Mouse (Mus musculus) thymus, postnatal 14 days (tissue): Measurements from ENCODE around the gene Hdac1.
A peak's percentile ranks its signal among the peaks of the same experiment; 100 is the strongest.

Source experiments
- DNase-seq: peaks from one replicate; pipeline ENCODE4 v3.0.0; 2021

Gene Hdac1

DNA sequence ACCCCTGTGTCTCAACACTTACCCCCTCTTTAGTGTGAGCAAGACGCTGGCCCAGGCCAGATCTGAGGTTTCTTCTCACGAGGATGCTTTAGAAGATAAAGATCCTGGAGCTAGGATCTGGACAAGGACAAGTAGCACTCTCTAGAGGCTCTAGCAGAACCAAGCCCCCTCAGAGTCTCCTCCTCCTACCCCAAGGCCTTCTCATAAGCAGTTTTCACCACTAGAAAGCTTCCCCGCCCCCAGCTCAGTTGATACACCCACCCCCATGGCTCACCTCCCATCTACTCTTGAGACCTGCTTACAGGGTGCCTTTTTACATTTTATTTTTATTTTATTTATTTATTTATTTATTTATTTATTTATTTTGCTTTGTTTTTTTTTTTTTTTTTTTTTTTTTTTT, 32.9 kb downstream of the Hdac1 start:
- DNase-seq, result no peak

DNA sequence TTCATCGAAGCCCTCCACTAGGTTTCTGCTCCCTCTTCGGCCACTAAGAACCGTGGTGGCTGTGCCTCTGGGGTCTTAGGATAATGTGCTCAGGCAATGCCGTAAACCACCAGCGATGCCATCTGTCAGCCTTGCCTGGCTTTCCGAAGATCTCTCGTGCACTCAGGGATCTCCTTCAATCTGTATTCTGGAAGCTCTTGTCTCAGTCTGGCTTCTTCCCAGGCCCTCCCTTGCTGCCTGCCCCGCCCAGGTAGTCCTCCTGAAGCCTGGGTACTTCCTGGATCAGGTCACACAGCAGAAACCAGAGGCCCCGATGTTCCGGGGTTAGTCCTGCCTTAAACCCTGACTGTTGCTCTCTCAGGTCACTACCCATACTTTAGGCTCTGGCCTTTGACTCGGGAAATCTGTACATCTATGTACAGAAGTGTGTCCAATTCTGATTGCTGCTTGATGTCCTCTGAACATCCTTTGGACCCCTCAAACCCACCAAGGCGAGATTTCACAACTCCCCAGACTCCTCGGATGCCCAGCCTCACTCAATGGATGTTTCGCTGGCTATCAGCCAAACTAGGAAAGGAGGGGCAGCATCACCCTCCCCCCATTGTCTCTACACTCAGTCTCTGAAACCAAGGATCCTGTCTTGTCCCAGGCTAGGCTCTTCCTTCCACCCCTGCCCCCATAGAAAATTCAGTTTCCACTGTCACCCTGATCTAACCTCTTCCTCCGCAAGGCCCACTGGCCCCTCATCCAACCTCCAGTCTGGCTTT, 33.5 kb downstream of the Hdac1 start:
- no peak for DNase-seq

DNA sequence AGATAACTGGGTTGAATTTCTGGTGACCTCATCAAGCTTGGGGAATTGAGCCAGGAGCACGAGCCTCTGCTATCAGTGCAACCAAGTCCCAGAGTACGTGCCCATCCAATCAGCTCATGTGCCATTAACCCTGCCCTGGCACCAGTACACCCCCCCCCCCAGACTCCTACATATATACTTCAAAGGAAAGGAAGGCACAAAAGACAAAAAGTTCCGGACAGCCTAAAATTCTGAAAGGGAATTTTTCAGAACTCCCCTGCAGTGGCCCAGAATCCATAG, 34.3 kb downstream of the Hdac1 start:
- no peak for DNase-seq

DNA sequence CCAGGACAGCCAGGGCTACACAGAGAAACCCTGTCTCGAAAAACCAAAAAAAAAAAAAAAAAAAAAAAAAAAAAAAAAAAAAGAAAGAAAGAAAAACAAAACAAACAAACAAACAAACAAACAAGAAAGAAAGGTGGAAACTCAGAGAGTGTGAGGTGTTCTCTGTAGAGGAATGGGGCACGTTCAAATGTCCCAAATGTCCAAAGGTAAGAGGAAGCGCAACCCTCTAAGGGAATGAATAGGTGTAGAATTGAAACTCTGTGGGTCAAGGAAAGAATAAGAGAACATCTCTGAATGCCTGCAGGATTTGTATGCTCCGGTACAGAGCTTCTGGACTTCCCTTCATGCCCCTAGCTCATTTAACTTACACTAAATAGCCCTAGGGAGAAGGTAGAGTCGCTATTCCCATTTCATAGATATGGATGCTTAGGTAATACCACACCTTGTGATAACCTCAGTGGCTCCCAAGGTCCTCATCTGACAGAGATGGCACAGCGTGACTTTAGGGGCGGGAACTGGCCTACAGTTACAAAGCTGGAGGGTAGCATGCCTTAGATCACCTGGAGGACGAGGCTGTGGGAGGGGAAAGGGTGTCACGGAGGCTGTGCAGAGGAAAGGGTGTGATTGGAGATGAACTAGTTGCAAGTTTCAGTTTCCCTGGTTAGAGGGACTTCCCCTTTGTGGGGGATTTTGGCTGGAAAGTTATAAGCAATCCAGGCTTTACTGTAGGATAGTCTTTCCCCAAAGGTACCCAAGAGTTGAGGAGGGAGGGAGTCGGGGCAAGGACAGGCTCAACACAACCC, 34.9 kb downstream of the Hdac1 start:
- DNase-seq, result no peak

DNA sequence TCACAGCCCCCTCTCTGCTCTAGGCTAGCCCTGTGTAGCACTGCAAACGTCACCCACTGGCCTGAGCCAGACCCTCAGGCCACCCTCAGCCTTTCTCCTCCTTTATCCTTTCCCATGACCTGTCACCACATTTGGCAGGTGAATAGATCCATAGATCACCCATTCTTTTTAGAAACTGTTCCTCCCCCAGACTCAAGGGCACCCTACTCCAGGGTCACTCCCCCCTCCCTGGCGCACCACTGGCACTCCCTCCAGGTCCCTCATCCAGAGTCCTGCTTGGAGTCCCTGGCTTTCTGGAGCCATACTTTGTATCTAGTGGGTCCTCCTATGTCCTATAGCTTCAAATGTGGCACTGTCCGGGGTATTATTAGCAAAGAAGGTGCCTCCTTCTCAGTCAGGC, 37.0 kb downstream of the Hdac1 start:
- DNase-seq, result no peak

DNA sequence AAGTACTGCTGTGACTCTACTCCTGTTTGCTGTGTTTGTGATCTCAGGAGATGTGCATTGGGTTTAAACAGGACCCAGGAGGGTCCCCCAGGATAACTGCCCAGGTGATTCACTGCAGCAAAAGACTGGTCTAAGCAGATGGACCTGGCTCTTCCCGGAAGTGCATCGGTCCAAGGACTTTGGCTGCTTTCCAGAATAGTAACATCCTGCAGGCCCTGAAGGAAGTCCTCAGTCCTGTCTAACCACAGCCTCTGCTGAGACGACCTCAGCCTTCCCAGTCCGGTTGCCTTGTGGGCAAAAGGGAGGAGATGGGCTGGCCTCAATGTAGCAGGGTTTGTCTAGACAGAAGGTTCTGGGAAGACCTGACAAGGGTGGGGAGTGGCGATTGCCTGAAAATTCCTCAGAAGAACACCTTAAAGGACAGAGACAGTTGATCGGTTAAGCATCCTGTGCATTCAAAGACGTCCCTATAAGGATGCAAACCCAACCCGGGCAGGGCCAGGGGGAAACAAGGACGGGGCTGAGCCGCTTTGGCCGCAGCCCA, 39.5 kb downstream of the Hdac1 start:
- DNase-seq, result no peak

DNA sequence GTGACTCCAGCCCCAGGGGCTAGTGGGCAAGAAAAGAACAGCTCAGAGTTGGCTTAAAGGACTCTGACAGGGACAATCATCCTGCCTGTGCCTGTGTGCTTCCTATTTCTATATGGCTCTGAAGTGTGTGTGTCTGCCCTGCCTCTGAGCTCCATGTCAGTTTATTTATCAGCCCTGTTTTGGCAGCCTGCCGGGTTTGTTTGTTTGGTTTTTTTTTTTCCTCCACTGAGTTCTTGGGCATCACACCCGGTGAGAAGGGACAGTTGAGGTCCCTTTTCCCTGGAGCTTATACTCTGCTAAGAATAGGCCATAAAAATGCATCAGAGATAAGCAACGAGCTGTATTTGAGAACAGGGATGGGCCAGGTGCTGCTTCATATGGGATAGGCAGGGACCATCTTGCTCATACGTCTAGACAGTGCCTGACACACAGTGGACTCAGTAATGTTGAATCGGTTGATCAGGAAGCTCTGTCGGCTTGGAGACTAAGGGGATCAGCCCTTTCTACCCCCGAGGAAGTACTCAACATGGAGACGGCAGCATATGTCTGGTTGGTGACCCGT, 40.1 kb downstream of the Hdac1 start:
- no peak for DNase-seq

DNA sequence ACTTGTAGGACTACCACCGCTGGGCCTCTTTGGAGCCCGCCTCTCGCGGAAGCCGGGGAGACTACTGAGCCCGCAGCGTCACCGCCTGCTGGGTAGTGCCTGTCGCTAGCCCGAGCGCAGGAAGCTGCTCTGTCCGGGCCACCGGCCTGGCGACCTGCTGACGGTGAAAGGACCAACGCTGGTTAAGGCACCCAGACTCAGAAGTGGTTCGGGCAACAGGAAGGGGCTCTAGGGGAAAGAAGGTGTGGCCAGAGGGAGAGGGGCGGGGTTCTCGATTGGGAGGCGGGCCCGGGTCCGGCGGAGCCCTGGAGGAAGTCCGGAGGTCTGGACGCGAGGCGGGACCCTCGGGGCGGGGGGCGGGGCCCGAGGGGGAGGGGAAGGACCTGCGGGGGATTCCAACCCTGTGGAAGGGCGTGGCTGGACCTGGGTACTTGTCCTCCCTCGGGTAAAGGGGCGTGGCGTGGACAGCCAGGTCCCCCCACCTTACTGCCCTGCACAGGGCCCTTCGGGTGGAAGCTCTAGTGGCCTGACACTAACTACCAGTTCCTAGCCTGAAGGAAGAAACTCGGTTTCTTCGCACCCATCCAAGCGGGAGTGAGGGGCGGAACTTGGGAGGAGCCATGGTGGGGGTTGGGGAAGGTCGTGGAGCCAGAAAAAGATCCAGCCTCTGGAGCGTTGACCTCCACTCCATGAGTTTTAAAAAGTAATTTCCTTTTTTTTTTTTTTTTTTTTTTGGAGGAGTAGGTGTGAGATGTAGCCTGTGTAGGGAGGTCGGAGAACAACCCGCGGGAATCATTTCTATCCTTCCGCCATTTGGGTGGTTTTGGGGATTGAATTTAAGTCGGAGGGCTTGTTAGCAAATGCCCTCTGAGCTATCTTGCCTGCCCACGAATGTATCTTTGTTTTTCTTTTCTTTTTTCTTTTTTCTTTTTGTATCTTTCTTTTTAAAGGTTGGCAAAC, 41.6 kb downstream of the Hdac1 start:
- peak; percentile 84 for DNase-seq

DNA sequence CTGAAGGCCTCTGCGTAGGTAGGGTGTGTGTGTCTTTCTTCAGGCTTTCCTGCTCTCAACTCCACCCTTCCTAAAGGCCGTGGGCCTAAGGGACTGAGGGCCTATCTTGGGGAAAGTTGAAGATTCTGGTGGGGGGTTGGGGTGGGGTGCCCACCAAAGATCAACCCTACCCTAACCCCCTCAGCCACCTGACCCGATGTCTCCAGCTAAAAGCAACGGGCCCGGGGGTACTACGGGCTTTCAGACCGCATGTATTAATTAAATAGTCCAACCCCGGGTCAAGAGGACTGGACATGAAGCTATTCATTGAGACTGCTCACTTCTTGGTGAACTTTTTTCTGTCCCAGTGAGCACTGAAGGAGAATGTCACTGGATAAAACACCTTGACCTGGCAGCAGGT, 42.5 kb downstream of the Hdac1 start:
- DNase-seq, result no peak

DNA sequence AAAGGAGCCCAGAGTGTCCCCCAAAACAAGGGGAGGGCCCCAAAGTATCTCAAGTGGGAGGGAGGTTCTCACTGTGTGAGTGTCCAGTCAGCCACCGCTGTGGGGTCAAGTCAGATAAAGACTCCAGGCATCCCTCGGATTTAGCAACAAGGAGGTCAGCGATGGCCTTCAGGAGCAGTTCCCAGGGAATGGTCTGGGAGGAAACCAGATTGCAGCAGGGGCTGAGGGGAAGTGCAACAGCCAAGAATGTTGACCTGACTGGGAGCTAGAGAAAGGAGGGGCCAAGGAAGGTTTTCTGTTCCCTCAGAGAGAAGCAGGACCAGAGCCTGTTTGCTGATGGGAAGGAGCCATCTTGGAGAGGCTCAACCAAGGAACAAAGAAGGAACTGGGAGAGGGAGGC, 43.6 kb downstream of the Hdac1 start:
- no peak for DNase-seq

DNA sequence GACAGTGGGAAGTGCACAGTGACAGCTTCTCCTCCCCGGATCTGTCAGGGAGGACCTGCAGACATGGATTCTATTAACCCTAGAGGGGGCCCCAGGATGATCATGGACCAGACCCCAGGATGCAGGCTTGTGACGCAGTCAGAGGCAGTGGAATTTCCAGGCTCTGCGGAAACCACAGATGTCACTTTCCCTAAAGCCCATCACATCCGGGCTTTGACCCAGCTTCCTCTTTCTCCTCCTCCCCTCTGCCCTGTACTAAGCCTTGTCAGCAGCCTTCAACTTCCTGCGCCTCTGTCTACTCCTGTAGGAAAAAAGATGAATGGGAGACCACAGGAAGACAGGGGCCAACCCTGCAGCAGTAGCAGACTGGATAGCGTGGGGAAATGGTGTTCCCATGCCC, 45.9 kb downstream of the Hdac1 start:
- DNase-seq, result peak; percentile 35

DNA sequence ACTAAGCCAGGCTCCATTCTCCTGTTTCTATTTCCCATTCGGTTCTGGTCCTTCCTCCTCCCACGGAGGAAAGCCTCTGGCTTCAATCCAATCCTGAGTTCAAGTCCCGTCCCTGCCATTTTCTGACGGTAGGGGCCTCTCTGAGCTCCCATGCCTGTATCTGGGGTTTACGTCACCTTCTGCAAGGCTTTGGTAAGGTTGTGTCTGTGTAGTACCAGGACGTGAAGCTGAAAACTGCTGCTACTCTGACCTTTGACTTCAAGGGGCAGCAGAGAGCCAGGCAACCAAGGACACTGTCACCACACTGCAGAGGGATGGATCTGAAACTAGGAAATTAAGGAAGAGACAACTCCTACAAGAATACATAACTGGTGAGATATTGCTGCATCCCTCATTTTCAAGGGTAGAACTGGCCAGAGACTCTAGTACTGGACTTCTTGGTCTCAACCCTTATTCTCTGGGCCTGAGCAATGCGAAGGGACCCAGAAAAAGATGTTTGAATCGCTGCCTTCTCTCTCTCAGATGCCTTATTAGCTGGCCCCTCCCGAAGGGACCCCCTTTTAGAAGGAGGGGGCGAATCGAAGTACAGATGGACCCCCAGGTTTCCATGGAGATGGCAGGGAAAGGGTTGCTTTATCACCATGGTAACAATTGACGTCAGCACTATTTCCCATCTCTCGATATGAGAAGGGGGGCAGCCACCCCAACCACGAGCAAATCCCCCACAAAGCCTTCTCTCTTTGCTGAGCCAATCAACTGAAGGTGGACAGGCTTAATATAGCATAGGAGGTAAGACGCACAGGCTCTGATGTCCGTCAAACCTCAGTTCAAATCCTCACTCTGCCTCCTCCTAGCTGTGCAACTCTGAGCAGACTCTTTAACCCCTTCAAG, 46.6 kb downstream of the Hdac1 start:
- DNase-seq, result peak; percentile 18

DNA sequence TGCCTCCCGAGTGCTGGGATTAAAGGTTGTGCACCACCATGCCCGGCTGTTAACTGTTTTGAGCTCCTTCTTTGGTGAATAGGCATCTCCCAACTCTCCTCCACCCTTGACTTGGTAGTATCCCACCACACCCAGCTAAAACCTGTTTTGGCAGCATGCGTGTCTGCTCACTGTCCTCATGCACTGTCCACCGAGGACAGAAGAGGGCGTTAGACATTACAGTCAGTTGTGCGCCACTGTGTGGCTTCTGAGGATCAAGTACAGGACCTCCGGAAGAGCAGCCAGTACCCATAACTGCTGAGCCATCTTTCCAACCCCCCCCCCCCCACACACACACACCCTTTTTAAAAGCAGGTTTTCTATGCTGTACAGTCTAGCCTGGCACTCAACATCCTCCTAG, 47.8 kb downstream of the Hdac1 start:
- DNase-seq, result no peak

DNA sequence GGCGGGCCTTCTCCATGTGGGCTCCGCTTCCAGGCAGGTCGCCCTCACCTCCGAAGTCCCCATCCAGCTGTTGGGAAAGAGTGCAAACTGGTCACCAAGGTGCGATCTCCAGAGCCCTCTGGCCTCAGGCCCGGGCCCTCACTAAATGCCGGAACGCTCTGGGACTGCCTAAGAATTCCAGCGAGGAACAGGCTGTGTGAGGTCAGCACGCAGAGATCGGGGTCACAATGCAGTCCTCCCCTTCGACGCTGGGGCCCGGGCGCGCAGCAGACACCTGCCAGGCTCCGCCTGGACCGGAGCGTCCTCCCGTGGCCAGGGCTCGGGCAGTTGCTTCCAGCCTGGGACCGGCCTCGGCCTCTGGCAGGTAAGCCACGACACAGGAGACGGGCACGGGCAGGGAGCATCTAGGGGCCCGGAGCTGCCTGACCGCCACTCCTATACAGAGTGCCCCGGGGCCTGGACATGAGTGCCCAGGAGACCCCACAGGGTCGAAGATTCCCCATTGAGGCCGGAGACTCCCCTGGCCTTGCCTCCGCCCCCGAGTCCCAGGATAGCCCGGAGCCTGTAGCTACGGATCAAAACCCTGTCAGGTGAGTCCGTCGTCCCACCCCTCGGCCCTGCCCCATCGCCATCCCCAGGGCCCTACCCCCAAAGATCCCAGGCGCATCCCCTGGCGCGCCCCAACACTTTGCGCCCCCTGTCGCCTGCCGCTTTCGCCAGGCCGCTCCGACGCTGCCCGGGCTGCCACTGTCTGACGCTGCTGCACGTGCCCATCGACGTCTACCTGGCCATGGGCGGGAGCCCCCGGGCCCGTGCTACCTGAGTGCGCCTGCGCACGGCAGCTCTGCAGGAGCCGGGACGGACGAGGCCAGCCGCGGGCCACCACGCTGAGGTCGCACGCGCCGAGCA, 51.3 kb downstream of the Hdac1 start, which contains the start of the genes Tssk3 and Fam229a:
Gene Tssk3 (minus strand): TSS at position 51 of the 909 bp plus-strand sequence.
Gene Fam229a (plus strand): TSS at position 219 of the 909 bp plus-strand sequence.
- peak; percentile 50 for DNase-seq

DNA sequence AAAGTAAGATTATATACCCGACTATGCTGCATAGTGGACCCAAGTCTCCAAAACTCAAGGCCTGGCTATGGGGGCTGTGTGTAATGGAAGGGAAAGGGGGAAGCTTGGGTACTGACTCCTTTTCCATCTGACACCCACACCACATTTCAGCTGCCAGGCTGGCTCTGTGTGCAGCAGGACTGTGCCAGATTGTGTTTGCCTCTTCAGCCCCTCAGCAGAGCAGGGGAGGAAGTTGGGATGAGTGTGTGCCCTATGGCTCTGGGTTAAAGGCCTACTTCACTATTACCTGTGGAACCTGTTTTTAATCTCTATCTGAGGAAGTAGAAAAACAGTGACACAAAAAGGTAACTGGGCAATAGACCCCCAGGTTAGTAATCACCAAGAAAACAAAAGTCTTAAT, 61.4 kb downstream of the Hdac1 start:
- DNase-seq, result no peak

DNA sequence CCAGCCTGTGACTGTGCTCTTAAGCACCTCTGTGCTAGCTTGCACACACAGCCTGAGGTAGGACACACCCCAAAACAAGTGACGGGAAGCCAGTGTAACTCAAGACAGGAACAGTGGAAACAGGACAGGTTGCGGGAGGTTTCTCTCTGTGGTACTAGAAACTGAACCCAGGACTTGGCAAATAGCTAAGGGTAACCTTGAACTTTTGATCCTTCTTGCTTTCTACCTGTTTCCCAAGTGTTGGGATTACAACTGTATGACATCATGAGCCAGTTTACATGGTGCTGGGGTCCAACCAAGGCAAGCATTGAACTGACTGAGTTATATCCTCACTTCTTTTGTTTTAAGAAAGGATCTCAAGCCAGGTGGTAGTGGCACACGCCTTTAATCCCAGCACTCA, 62.6 kb downstream of the Hdac1 start:
- DNase-seq, result no peak

DNA sequence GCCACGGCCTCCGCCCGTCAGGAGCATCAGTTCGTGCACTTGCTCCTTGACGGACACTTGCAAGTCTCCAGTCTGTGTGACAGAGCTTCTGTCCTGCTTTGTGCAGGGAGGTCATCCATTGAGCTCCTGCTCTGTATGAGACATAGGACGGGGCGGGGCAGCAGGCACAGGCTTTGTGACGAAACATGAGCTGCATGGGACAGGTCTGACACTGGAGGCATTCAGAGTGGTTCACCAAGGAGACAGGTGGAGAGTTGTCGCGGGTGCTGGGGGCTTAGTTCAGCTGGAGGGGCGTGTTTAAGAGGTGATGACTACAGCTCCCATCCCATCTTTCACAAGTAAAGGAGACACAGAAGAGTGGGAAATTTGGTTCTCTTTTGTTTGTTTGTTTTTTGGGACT, 66.5 kb downstream of the Hdac1 start:
- no peak for DNase-seq
